In genomic region chr4:126309922-126310309, GRCm38 (mm10) we compare ENCODE assay signal across 8 mouse cellular contexts. TPM values are rescaled to one million over a fixed set of nuclear protein-coding genes. Genes with fewer than 3 reads are reported as not detected.
DNase-seq lines count a peak whose midpoint lies in the region; ATAC-seq and TF ChIP-seq lines count a peak whose summit lies in the region.

No protein-coding gene starts in this region.

- H3K9ac ChIP-seq in lung, embryonic 16.5 days (ENCODE audit: low read length): peak overlapping the region; percentile 38; the same call in 1 of the 2 replicates

- H3K27me3 ChIP-seq in G1E (ENCODE audit: insufficient read depth, low read length): peaks cover 18% of the 10 kb centered on the region
- no peaks in the 10 kb centered on the region for H3K27me3 ChIP-seq in lung, embryonic 16.5 days (ENCODE audit: control insufficient read depth, insufficient read depth, low read depth, low read length)

- H3K4me1 ChIP-seq in G1E (ENCODE audit: insufficient read depth, low read depth, low read length): peaks cover 4% of the 10 kb centered on the region; the same call in 1 of the 2 replicates
- peaks cover 3% of the 10 kb centered on the region; the same call in 1 of the 2 replicates for H3K4me1 ChIP-seq in lung, embryonic 16.5 days (replicated peaks; ENCODE audit: control insufficient read depth, insufficient read depth, low read length)

- H3K27ac ChIP-seq in lung, embryonic 16.5 days (ENCODE audit: low read length): no peak overlapping the region

- peaks cover 5% of the 10 kb centered on the region for H3K9me3 ChIP-seq in G1E (replicated peaks)
- H3K9me3 ChIP-seq in lung, embryonic 16.5 days (ENCODE audit: control insufficient read depth, low read length): peaks cover 2% of the 10 kb centered on the region; the same call in 1 of the 2 replicates

- no peak; the same call in 1 of the 2 replicates for ATAC-seq in G1E (ENCODE audit: extremely low read depth, insufficient number of reproducible peaks, low FRiP score, poor library complexity, severe bottlenecking)
- ATAC-seq in hematopoietic stem cell, adult 5-6 weeks (replicated peaks in 1 of 2; ENCODE audit: insufficient read depth in 1 of 2, low FRiP score in 2 of 2, low TSS enrichment in 1 of 2, low read depth in 1 of 2, poor library complexity in 2 of 2, severe bottlenecking in 2 of 2): peak; percentile 77 to 78
- peak; percentile 65 for ATAC-seq in lung, embryonic 16.5 days (ENCODE audit: low read depth)

- 1% methylated on average over 7 of the region's 7 CpGs for WGBS in lung, embryonic 16.5 days

- peaks cover 15% of the 10 kb centered on the region for H3K36me3 ChIP-seq in G1E (replicated peaks)
- H3K36me3 ChIP-seq in lung, embryonic 16.5 days (ENCODE audit: control insufficient read depth, insufficient read depth, low read length): no peaks in the 10 kb centered on the region

- H3K4me2 ChIP-seq in lung, embryonic 16.5 days (ENCODE audit: low read depth, low read length): peak overlapping the region; percentile 44

- H3K4me3 ChIP-seq in G1E (ENCODE audit: low read depth, low read length): no peak overlapping the region
- H3K4me3 ChIP-seq in lung, embryonic 16.5 days (ENCODE audit: low read length): no peak overlapping the region

- peak; percentile 58 for DNase-seq in G1E (ENCODE audit: low spot score)
- peak; percentile 92 to 96 for DNase-seq in cerebellum, adult 18-20 months
- DNase-seq in forelimb bud, embryonic 11.5 days (ENCODE audit: low read depth, low spot score): peak; percentile 92
- DNase-seq in layer of hippocampus, adult 9-10 months (ENCODE audit: low spot score): peak; percentile 95
- peak; percentile 81 for DNase-seq in ovary, postnatal 14 days (ENCODE audit: low spot score)
- peak; percentile 63 to 83 for DNase-seq in thymus, postnatal 10 days (ENCODE audit: low spot score in 2 of 2)

- peak; percentile 64 for TF ChIP-seq CTCF in G1E (IDR thresholded peaks at IDR 0.05; ENCODE audit: low read depth, low read length)

RNA-seq across cellular contexts. Expression of gene Adprhl2, which starts 11.6 kb away (rescaled TPM):
- 8.7 and 10.8 TPM in 2 replicates for total RNA-seq in G1E (2014; fragmentation: Nextera tagmentation)
- 23.2 and 31.1 TPM in 2 replicates for total RNA-seq in G1E (2017)
- 86.9 and 87.0 TPM in 2 replicates for polyA plus RNA-seq in G1E (2012)
- total RNA-seq in hematopoietic stem cell, adult 5-6 weeks (2017): 27.8 and 30.4 TPM in 2 replicates
- polyA plus RNA-seq in lung, embryonic 16.5 days (2015; fragmentation: Nextera tagmentation; extraction: Ambion mirVana): 61.0 and 65.3 TPM in 2 replicates

RNA-seq across cellular contexts. Expression of gene Tekt2, which starts 15.6 kb away (rescaled TPM):
- total RNA-seq in G1E (2014; fragmentation: Nextera tagmentation): not detected in 2 replicates
- 0.16 TPM in 1 of 2 replicates, not detected in the other for total RNA-seq in G1E (2017)
- not detected in 2 replicates for polyA plus RNA-seq in G1E (2012)
- total RNA-seq in hematopoietic stem cell, adult 5-6 weeks (2017): not detected in 2 replicates
- 13.2 and 14.9 TPM in 2 replicates for polyA plus RNA-seq in lung, embryonic 16.5 days (2015; fragmentation: Nextera tagmentation; extraction: Ambion mirVana)

RNA-seq across cellular contexts. Expression of gene Col8a2, which starts 23.3 kb away (rescaled TPM):
- total RNA-seq in G1E (2014; fragmentation: Nextera tagmentation) (not detected in 2 replicates), G1E (2017) (0.05 TPM in 1 of 2 replicates, not detected in the other)
- not detected in 2 replicates for polyA plus RNA-seq in G1E (2012)
- total RNA-seq in hematopoietic stem cell, adult 5-6 weeks (2017): not detected in 2 replicates
- 3.6 and 4.6 TPM in 2 replicates for polyA plus RNA-seq in lung, embryonic 16.5 days (2015; fragmentation: Nextera tagmentation; extraction: Ambion mirVana)

RNA-seq across cellular contexts. Expression of gene Trappc3, which starts 47.8 kb away (rescaled TPM):
- 47.1 and 61.2 TPM in 2 replicates for total RNA-seq in G1E (2014; fragmentation: Nextera tagmentation)
- total RNA-seq in G1E (2017): 98.3 and 108 TPM in 2 replicates
- polyA plus RNA-seq in G1E (2012): 31.3 and 36.2 TPM in 2 replicates
- 39.9 and 58.4 TPM in 2 replicates for total RNA-seq in hematopoietic stem cell, adult 5-6 weeks (2017)
- polyA plus RNA-seq in lung, embryonic 16.5 days (2015; fragmentation: Nextera tagmentation; extraction: Ambion mirVana): 101 and 107 TPM in 2 replicates

RNA-seq across cellular contexts. Expression of gene Map7d1, which starts 53.8 kb away (rescaled TPM):
- total RNA-seq in G1E (2014; fragmentation: Nextera tagmentation): 9.5 and 15.2 TPM in 2 replicates
- total RNA-seq in G1E (2017): 8.0 and 9.5 TPM in 2 replicates
- polyA plus RNA-seq in G1E (2012): 73.8 and 89.4 TPM in 2 replicates
- total RNA-seq in hematopoietic stem cell, adult 5-6 weeks (2017): 28.5 and 40.6 TPM in 2 replicates
- 26.0 and 26.9 TPM in 2 replicates for polyA plus RNA-seq in lung, embryonic 16.5 days (2015; fragmentation: Nextera tagmentation; extraction: Ambion mirVana)
